Mouse (Mus musculus) kidney, adult 2 months (tissue): ENCODE measurements at regions not wholly inside any gene's neighbourhood (a gene's known extent, or its start where the extent isn't known, plus 50 kb on each side); places are given as distances from the start of the nearest gene placed in this dataset.

Experiments used
- CTCF ChIP-seq: fragments of 200-500 bp; conservative IDR thresholded peaks from 2 replicates; pipeline ENCODE4 v1.5.1; 2011; ENCODE audit warnings: low read depth, mild to moderate bottlenecking, control low read depth, low read length, moderate library complexity, mixed read lengths; ENCODE audit not compliant: insufficient read depth, insufficient read length
- POLR2A ChIP-seq: fragments of 200-500 bp; IDR thresholded peaks from one replicate; pipeline ENCODE4 v1.6.1; 2011; ENCODE audit warnings: low read depth, low read length, control low read depth

DNA sequence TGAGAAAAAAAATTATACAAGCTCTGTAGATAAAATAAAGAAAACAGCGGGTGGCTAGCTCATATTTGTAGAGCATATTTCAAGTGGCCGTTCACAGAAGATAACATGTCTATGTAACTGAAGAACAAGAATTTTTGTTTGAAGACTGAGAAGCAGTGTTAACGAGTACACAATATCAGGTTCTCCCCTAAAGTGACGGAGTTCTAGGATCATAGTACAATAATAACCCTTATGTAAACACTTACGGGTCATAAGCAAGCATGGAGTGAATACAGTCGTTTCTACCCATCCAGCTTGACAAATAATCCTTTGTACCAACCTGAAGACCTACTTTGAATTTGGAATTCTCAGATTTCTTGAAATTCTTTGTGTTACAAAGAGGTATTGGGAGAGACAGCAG lies 64.9 kb upstream of the Kcnj16 start:
- no peak for TF ChIP-seq CTCF
- no peak for TF ChIP-seq POLR2A
